Mouse (Mus musculus): ENCODE data around the gene Zmiz1. TPM values are rescaled to one million over a fixed set of nuclear protein-coding genes. Genes with fewer than 3 reads are reported as not detected.
A peak's percentile ranks its signal among the peaks of the same experiment; 100 is the strongest.

Gene Zmiz1
- polyA plus RNA-seq, 1 experiment from 2014 or later, result 57.0 TPM

DNA sequence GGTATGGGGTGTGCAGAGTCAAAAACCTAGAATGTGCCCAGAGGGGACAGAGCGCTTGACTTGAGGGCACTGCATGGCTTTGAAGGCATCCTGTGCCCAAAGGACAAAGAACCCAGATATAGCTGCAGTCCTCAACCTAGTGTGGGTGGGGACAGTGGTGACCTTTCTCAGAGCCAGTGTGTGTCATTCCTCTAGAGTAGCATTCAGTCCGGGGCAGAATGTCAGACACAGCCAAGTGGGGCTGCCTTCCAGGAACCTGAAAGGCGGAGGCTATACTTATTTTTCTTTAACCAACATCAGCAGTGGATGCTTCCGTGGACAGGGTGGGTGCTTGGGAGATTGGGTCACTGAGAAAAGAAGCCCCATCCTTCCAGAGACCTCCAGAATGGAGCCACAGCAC lies 103.5 kb downstream of the Zmiz1 start:
- H3K4me3 ChIP-seq (ENCODE audit: low read depth, low read length), result no peak overlapping the region
- H3K27me3 ChIP-seq (ENCODE audit: control insufficient read depth, insufficient read depth, low read length), result no peaks in the 10 kb centered on the region
- no peaks in the 10 kb centered on the region for H3K36me3 ChIP-seq (ENCODE audit: control insufficient read depth, insufficient read depth, low read length)
- no peaks in the 10 kb centered on the region for H3K9me3 ChIP-seq (ENCODE audit: control insufficient read depth, low read length)
- H3K4me2 ChIP-seq (replicated peaks; ENCODE audit: low read depth, low read length), result no peak overlapping the region
- no peak for DNase-seq (ENCODE audit: low spot score)
- H3K27ac ChIP-seq (ENCODE audit: low read depth, low read length), result no peak overlapping the region
- no peak overlapping the region for H3K9ac ChIP-seq (ENCODE audit: low read depth, low read length)
- H3K4me1 ChIP-seq (replicated peaks; ENCODE audit: control insufficient read depth, insufficient read depth, low read length), result peaks cover 3% of the 10 kb centered on the region; the same call in 1 of the 2 replicates
- 89% methylated on average over 4 of the region's 4 CpGs for WGBS
- ATAC-seq (ENCODE audit: low FRiP score), result no peak

DNA sequence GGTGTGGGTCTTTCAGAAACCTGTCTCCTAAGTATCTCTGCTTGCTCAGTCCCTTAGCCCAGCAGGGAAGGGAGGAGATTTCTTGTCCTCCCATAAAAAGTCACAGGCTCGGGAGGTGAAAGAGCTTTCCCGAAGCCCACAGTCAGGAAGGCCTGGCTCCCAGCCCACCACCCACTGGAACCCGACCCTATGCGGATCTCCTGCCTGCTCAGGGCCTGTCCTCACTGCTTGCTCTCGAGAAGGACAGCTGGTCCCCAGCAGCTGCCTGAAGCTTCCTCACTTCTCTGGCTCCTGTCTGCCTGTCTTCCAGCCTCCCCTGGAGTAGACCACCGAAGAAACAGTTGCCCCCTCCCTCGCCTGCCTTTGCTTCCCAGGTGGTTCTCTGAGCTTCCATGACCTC lies 103.9 kb downstream of the Zmiz1 start:
- Histone ChIP-seq H3K4me3 (ENCODE audit: low read depth, low read length) (no peak overlapping the region), H3K4me2 (replicated peaks; ENCODE audit: low read depth, low read length) (no peak overlapping the region), H3K4me1 (replicated peaks; ENCODE audit: control insufficient read depth, insufficient read depth, low read length) (peaks cover 3% of the 10 kb centered on the region; the same call in 1 of the 2 replicates), H3K27me3 (ENCODE audit: control insufficient read depth, insufficient read depth, low read length) (no peaks in the 10 kb centered on the region), H3K27ac (ENCODE audit: low read depth, low read length) (no peak overlapping the region), H3K9ac (ENCODE audit: low read depth, low read length) (no peak overlapping the region), H3K36me3 (ENCODE audit: control insufficient read depth, insufficient read depth, low read length) (no peaks in the 10 kb centered on the region), H3K9me3 (ENCODE audit: control insufficient read depth, low read length) (no peaks in the 10 kb centered on the region)
- ATAC-seq (ENCODE audit: low FRiP score), result no peak
- DNase-seq (ENCODE audit: low spot score), result no peak
- WGBS, result 85% methylated on average over 7 of the region's 7 CpGs

DNA sequence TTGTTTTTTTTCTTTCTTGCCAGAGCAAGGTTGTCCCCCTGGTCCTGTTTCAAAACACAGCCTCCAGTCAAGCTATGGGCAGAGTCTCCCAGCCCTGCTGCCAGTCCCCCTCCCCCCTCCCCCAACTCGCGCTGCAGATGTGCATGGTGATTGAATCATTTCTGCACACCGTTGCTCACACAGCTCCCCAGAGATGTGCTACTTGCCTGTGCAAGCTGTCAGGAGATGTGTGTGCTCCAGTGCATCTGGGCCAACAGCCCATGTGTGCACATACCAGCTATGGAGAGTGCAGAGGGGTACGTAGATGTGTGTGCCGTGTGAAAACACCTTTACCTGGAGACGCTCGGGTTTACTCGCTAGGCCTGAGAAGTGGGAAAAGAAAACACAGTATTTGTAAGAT lies 105.6 kb downstream of the Zmiz1 start:
- ATAC-seq (ENCODE audit: low FRiP score) (peak; percentile 41; the same call in 1 of the 2 replicates), DNase-seq (ENCODE audit: low spot score) (no peak)
- WGBS, result 59% methylated on average over 8 of the region's 8 CpGs
- Histone ChIP-seq H3K36me3 (ENCODE audit: control insufficient read depth, insufficient read depth, low read length) (no peaks in the 10 kb centered on the region), H3K27me3 (ENCODE audit: control insufficient read depth, insufficient read depth, low read length) (no peaks in the 10 kb centered on the region), H3K9me3 (ENCODE audit: control insufficient read depth, low read length) (no peaks in the 10 kb centered on the region), H3K4me1 (replicated peaks; ENCODE audit: control insufficient read depth, insufficient read depth, low read length) (peaks cover 3% of the 10 kb centered on the region; the same call in 1 of the 2 replicates), H3K9ac (ENCODE audit: low read depth, low read length) (no peak overlapping the region), H3K27ac (ENCODE audit: low read depth, low read length) (no peak overlapping the region), H3K4me3 (ENCODE audit: low read depth, low read length) (no peak overlapping the region), H3K4me2 (replicated peaks; ENCODE audit: low read depth, low read length) (no peak overlapping the region)

DNA sequence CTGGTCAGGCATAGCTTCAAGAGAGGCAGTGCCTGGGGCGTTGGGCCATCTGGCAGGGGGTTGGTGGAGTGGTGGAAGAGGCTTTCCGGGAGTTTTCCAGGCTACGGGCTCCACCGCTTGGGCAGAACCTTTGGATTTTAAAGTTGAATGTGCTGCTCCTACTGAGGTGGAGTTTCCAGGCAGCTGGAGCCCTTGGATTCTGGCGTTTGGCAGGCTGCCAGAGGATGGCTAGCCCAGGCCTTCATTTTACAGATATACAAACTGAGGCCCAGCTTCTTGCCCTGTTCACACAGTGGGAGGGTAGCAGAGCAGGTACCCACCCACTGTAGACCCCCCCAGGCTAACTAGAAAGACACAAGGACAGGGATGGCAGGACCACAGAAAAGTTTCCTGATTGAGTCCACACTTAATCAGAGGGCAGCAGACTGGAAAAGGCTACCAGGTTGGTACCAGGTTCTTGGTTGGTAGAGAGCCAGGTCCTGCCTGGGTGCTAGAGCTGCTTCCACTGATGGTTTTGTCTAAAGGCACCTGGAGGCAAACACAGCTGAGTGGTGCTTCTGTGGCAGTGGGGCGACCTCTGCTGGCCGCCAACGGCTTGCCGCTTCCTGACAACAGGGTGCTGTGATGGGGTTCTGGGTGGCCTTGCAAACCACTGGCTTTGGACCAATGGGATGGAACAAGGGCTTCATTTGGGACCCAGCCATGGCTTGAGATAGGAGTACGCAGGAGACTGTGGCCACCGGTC lies 106.5 kb downstream of the Zmiz1 start:
- peaks cover 3% of the 10 kb centered on the region; the same call in 1 of the 2 replicates for H3K4me1 ChIP-seq (replicated peaks; ENCODE audit: control insufficient read depth, insufficient read depth, low read length)
- H3K9ac ChIP-seq (ENCODE audit: low read depth, low read length), result no peak overlapping the region
- ATAC-seq (ENCODE audit: low FRiP score) (peak; percentile 51; the same call in 1 of the 2 replicates), DNase-seq (ENCODE audit: low spot score) (peak; percentile 83)
- no peaks in the 10 kb centered on the region for H3K36me3 ChIP-seq (ENCODE audit: control insufficient read depth, insufficient read depth, low read length)
- H3K4me2 ChIP-seq (replicated peaks; ENCODE audit: low read depth, low read length), result no peak overlapping the region
- no peaks in the 10 kb centered on the region for H3K9me3 ChIP-seq (ENCODE audit: control insufficient read depth, low read length)
- peak overlapping the region; percentile 45; the same call in 1 of the 2 replicates for H3K27ac ChIP-seq (ENCODE audit: low read depth, low read length)
- H3K27me3 ChIP-seq (ENCODE audit: control insufficient read depth, insufficient read depth, low read length), result no peaks in the 10 kb centered on the region
- H3K4me3 ChIP-seq (ENCODE audit: low read depth, low read length), result no peak overlapping the region
- WGBS, result 32% methylated on average over 11 of the region's 11 CpGs

DNA sequence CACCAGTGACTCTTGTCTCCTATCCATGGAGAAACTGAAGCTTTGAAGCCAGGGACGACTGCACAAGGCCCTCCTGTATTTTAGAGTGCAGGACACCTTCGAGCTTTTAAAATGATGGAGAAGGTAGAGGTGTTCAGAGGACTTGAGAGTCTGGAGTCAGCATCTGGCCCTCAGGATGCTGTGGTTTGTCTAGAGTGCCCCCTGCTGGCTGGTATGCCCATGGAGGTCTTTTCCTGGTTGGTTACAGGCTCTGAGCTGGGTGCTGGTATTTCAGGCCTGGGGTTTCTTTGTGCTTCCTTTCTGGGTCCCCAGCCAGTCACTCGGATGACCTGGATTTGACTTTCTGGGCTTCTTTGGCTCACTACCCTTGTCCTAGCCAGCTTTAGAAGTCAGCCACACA lies 108.3 kb downstream of the Zmiz1 start:
- Histone ChIP-seq H3K27ac (ENCODE audit: low read depth, low read length) (no peak overlapping the region), H3K9me3 (ENCODE audit: control insufficient read depth, low read length) (no peaks in the 10 kb centered on the region), H3K9ac (ENCODE audit: low read depth, low read length) (no peak overlapping the region), H3K4me2 (replicated peaks; ENCODE audit: low read depth, low read length) (no peak overlapping the region), H3K27me3 (ENCODE audit: control insufficient read depth, insufficient read depth, low read length) (no peaks in the 10 kb centered on the region), H3K36me3 (ENCODE audit: control insufficient read depth, insufficient read depth, low read length) (no peaks in the 10 kb centered on the region), H3K4me1 (replicated peaks; ENCODE audit: control insufficient read depth, insufficient read depth, low read length) (peaks cover 3% of the 10 kb centered on the region; the same call in 1 of the 2 replicates), H3K4me3 (ENCODE audit: low read depth, low read length) (no peak overlapping the region)
- ATAC-seq (ENCODE audit: low FRiP score), result no peak
- 50% methylated on average over 3 of the region's 3 CpGs for WGBS
- DNase-seq (ENCODE audit: low spot score), result peak; percentile 75

DNA sequence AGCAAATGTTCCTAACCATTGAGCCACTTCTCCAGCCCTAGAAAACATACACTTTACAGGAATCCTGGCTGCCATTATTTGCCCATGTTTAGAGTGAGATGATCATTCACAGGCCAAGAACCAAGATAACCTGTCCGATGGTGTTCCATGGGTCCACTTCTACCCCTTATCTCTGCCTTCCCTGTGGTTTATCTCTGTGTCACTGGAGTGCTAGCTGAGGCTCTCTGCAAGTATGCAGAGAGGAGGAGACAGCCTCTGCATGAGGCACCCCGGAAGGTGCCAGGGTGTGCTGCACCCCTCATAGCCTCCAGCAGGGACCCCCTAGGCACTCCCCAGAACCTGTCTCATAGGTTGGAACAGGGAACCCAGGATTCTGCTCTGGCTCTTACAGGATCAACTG lies 108.9 kb downstream of the Zmiz1 start:
- Histone ChIP-seq H3K4me3 (ENCODE audit: low read depth, low read length) (no peak overlapping the region), H3K4me1 (replicated peaks; ENCODE audit: control insufficient read depth, insufficient read depth, low read length) (peaks cover 3% of the 10 kb centered on the region; the same call in 1 of the 2 replicates), H3K27ac (ENCODE audit: low read depth, low read length) (no peak overlapping the region), H3K9ac (ENCODE audit: low read depth, low read length) (no peak overlapping the region), H3K4me2 (replicated peaks; ENCODE audit: low read depth, low read length) (no peak overlapping the region), H3K9me3 (ENCODE audit: control insufficient read depth, low read length) (no peaks in the 10 kb centered on the region), H3K27me3 (ENCODE audit: control insufficient read depth, insufficient read depth, low read length) (no peaks in the 10 kb centered on the region), H3K36me3 (ENCODE audit: control insufficient read depth, insufficient read depth, low read length) (no peaks in the 10 kb centered on the region)
- ATAC-seq (ENCODE audit: low FRiP score), result no peak
- DNase-seq (ENCODE audit: low spot score), result no peak
- 91% methylated on average over 2 of the region's 2 CpGs for WGBS

DNA sequence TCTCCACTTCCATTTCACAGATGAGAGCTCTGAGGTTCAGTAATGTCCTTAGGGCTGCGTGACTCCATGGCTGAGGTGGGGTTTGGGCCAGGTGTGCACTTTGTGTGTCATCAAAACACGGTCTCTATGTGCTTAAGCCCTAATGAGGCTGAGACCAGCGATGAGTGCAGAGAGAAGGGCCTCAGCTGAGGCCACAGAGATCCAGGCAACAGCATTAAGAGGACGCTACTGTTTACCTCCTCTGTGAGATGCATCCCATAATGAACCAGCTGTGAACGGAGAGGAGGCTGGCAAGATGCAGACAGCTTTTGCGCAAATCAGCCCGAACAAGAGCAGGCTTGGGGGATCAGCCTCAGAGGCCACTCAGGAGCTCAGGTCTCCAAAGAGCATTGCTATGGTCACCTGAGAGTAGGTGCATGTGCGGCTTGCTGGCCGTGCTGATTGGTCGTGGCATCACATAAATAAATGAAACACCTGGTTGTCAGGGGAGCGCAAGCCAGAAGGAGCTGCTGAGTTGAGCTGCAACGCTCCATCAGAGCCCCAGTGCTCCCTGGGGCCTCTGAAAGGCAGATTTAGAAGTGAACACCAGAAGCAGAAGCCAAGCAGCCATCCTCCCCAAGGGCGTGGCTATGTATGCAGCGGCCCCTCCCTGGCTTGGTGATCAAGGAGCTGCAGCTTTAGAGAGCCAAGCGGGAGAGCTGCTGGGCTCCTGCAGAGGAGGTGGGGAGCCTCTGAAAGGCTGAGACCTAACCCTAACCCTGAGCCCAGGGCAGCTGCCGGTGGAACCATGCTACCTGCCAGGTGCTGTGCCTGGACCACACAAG lies 115.3 kb downstream of the Zmiz1 start:
- no peaks in the 10 kb centered on the region for H3K9me3 ChIP-seq (ENCODE audit: control insufficient read depth, low read length)
- no peak overlapping the region for H3K4me2 ChIP-seq (replicated peaks; ENCODE audit: low read depth, low read length)
- H3K4me1 ChIP-seq (replicated peaks; ENCODE audit: control insufficient read depth, insufficient read depth, low read length), result peaks cover 9% of the 10 kb centered on the region
- H3K27ac ChIP-seq (ENCODE audit: low read depth, low read length), result peak overlapping the region; percentile 36; the same call in 1 of the 2 replicates
- H3K27me3 ChIP-seq (ENCODE audit: control insufficient read depth, insufficient read depth, low read length), result no peaks in the 10 kb centered on the region
- no peak overlapping the region for H3K4me3 ChIP-seq (ENCODE audit: low read depth, low read length)
- DNase-seq (ENCODE audit: low spot score) (no peak), ATAC-seq (ENCODE audit: low FRiP score) (no peak)
- 48% methylated on average over 16 of the region's 16 CpGs for WGBS
- 0 out of 2 replicates have a peak overlapping the region, but pooled peaks have one; percentile 15 for H3K9ac ChIP-seq (ENCODE audit: low read depth, low read length)
- H3K36me3 ChIP-seq (ENCODE audit: control insufficient read depth, insufficient read depth, low read length), result peaks cover 4% of the 10 kb centered on the region; the same call in 1 of the 2 replicates

DNA sequence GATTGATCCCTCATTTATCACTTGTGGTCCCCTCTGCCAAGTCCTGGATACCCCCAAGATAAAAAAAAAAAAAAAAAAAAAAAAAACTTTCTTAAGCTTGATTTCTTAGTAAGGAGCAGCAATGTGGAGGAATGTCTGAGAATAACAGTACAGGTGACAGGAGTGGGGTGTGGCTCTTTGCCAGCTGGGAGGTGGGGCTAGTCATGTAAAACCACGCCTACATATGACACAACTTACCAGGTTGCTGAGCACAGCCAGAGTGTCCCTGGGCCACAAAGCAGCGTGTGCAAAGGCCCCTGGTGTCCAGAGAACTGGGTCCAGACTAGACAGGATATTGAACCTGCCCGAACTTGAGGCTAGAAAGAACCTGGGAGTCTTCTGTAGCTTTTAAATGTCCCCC lies 117.7 kb downstream of the Zmiz1 start:
- ATAC-seq (ENCODE audit: low FRiP score) (no peak), DNase-seq (ENCODE audit: low spot score) (no peak)
- peaks cover 8% of the 10 kb centered on the region; the same call in 1 of the 2 replicates for H3K36me3 ChIP-seq (ENCODE audit: control insufficient read depth, insufficient read depth, low read length)
- 82% methylated on average over 3 of the region's 3 CpGs for WGBS
- no peak overlapping the region for H3K4me2 ChIP-seq (replicated peaks; ENCODE audit: low read depth, low read length)
- no peaks in the 10 kb centered on the region for H3K27me3 ChIP-seq (ENCODE audit: control insufficient read depth, insufficient read depth, low read length)
- no peak overlapping the region for H3K4me3 ChIP-seq (ENCODE audit: low read depth, low read length)
- no peaks in the 10 kb centered on the region for H3K9me3 ChIP-seq (ENCODE audit: control insufficient read depth, low read length)
- H3K9ac ChIP-seq (ENCODE audit: low read depth, low read length), result no peak overlapping the region
- H3K4me1 ChIP-seq (replicated peaks; ENCODE audit: control insufficient read depth, insufficient read depth, low read length), result peaks cover 9% of the 10 kb centered on the region
- H3K27ac ChIP-seq (ENCODE audit: low read depth, low read length), result no peak overlapping the region

All from hindbrain, embryonic 11.5 days (tissue).